Mouse (Mus musculus) myocyte (in vitro differentiated cells): ENCODE results near the gene Pabpc6.

Experiments
- MAX ChIP-seq: IDR thresholded peaks from one replicate; pipeline ENCODE4 v1.6.1; 2011; ENCODE audit warnings: low read depth, mild to moderate bottlenecking, control low read depth
- POLR2A ChIP-seq: IDR thresholded peaks from one replicate; pipeline ENCODE4 v1.6.1; 2011; ENCODE audit warnings: low read depth, mild to moderate bottlenecking, control low read depth, moderate library complexity; ENCODE audit not compliant: insufficient read length

- TF ChIP-seq POLR2A (no peak), MAX (no peak)
These were observed 41.4 kb upstream of the Pabpc6 start for GRCm38 (mm10) chr17:9710910-9711309.
